Mouse (Mus musculus): ENCODE data around the gene Zfp128. TPM values are rescaled to one million over a fixed set of nuclear protein-coding genes. Genes with fewer than 3 reads are reported as not detected.
"Not testable (repeated sequence)": the region's sequence is repeated elsewhere in the genome, so short reads cannot be mapped to it uniquely, and the experiment has no call there.

Zfp128 gene
- polyA plus RNA-seq, 1 experiment from 2014 or later: 4.7 TPM

GRCm38 (mm10) chr7:12905146-12905545 is 24.2 kb downstream of the Zfp128 start:
- H3K27ac ChIP-seq (ENCODE audit: low read depth): no peak overlapping the region
- ATAC-seq (ENCODE audit: insufficient read depth) (no peak), DNase-seq (no peak)
- no peak overlapping the region for H3K9ac ChIP-seq
- 91% methylated on average over 1 of the region's 1 CpGs for WGBS
- peaks cover 68% of the 10 kb centered on the region for H3K36me3 ChIP-seq (ENCODE audit: insufficient read depth)
- H3K4me2 ChIP-seq: no peak overlapping the region
- no peaks in the 10 kb centered on the region for H3K4me1 ChIP-seq (ENCODE audit: insufficient read depth)
- no peak for TF ChIP-seq CTCF (IDR thresholded peaks at IDR 0.05; ENCODE audit: low read depth)
- no peaks in the 10 kb centered on the region for H3K9me3 ChIP-seq (ENCODE audit: low read depth, low read length)
- no peaks in the 10 kb centered on the region for H3K27me3 ChIP-seq (ENCODE audit: insufficient read depth, low read length)
- H3K4me3 ChIP-seq (ENCODE audit: low read depth, low read length): no peak overlapping the region

- H3K9ac ChIP-seq: peak overlapping the region; percentile 58
- H3K4me2 ChIP-seq: peak overlapping the region; percentile 63
- TF ChIP-seq CTCF (IDR thresholded peaks at IDR 0.05; ENCODE audit: low read depth): peak; percentile 68
- no peaks in the 10 kb centered on the region for H3K9me3 ChIP-seq (ENCODE audit: low read depth, low read length)
- no peaks in the 10 kb centered on the region for H3K27me3 ChIP-seq (ENCODE audit: insufficient read depth, low read length)
- peak overlapping the region; percentile 38; the same call in 1 of the 2 replicates for H3K4me3 ChIP-seq (ENCODE audit: low read depth, low read length)
- ATAC-seq (ENCODE audit: insufficient read depth) (peak; percentile 49), DNase-seq (peak; percentile 85)
- H3K36me3 ChIP-seq (ENCODE audit: insufficient read depth): peaks cover 47% of the 10 kb centered on the region
- H3K4me1 ChIP-seq (ENCODE audit: insufficient read depth): no peaks in the 10 kb centered on the region
- H3K27ac ChIP-seq (ENCODE audit: low read depth): peak overlapping the region; percentile 89
- whole genome bisulfite sequencing: 35% methylated on average over 7 of the region's 7 CpGs
Measured at GRCm38 (mm10) chr7:12909498-12909962, 28.6 kb downstream of the Zfp128 start.

GRCm38 (mm10) chr7:12910181-12910668 is 29.2 kb downstream of the Zfp128 start:
- peak; percentile 87 for ATAC-seq (ENCODE audit: insufficient read depth)

GRCm38 (mm10) chr7:12913556-12913955 is 32.6 kb downstream of the Zfp128 start:
- H3K4me2 ChIP-seq: no peak overlapping the region
- peak; percentile 61 for DNase-seq
- no peak overlapping the region for H3K9ac ChIP-seq
- TF ChIP-seq CTCF (IDR thresholded peaks at IDR 0.05; ENCODE audit: low read depth): peak; percentile 54
- H3K36me3 ChIP-seq (ENCODE audit: insufficient read depth): peaks cover 8% of the 10 kb centered on the region; the same call in 1 of the 2 replicates
- H3K4me1 ChIP-seq (ENCODE audit: insufficient read depth): no peaks in the 10 kb centered on the region
- no peaks in the 10 kb centered on the region for H3K9me3 ChIP-seq (ENCODE audit: low read depth, low read length)
- no peak overlapping the region for H3K27ac ChIP-seq (ENCODE audit: low read depth)
- H3K4me3 ChIP-seq (ENCODE audit: low read depth, low read length): no peak overlapping the region
- ATAC-seq (ENCODE audit: insufficient read depth): no peak
- H3K27me3 ChIP-seq (ENCODE audit: insufficient read depth, low read length): no peaks in the 10 kb centered on the region

More at GRCm38 (mm10) chr7:12910181-12910668, 29.2 kb downstream of the Zfp128 start:
- Histone ChIP-seq H3K4me2 (peak overlapping the region; percentile 63), H3K36me3 (ENCODE audit: insufficient read depth) (peaks cover 40% of the 10 kb centered on the region), H3K4me1 (ENCODE audit: insufficient read depth) (no peaks in the 10 kb centered on the region), H3K4me3 (ENCODE audit: low read depth, low read length) (peak overlapping the region; percentile 38), H3K9me3 (ENCODE audit: low read depth, low read length) (no peaks in the 10 kb centered on the region), H3K27me3 (ENCODE audit: insufficient read depth, low read length) (no peaks in the 10 kb centered on the region), H3K27ac (ENCODE audit: low read depth) (peak overlapping the region; percentile 89), H3K9ac (peak overlapping the region; percentile 58)
- 10% methylated on average over 19 of the region's 19 CpGs for WGBS
- peak; percentile 82 for DNase-seq
- no peak for TF ChIP-seq CTCF (IDR thresholded peaks at IDR 0.05; ENCODE audit: low read depth)

GRCm38 (mm10) chr7:12920495-12920894 is 39.5 kb downstream of the Zfp128 start:
- not testable (repeated sequence) for DNase-seq; H3K4me2 ChIP-seq; H3K4me1 ChIP-seq (ENCODE audit: insufficient read depth); H3K27me3 ChIP-seq (ENCODE audit: insufficient read depth, low read length); H3K4me3 ChIP-seq (ENCODE audit: low read depth, low read length); ATAC-seq (ENCODE audit: insufficient read depth); H3K27ac ChIP-seq (ENCODE audit: low read depth); H3K9ac ChIP-seq; H3K9me3 ChIP-seq (ENCODE audit: low read depth, low read length)
- H3K36me3 ChIP-seq (ENCODE audit: insufficient read depth): peaks cover 27% of the 10 kb centered on the region
- 76% methylated on average over 7 of the region's 8 CpGs for WGBS

- peaks cover 35% of the 10 kb centered on the region for H3K36me3 ChIP-seq (ENCODE audit: insufficient read depth)
- 2% methylated on average over 3 of the region's 3 CpGs for WGBS
- no peaks in the 10 kb centered on the region for H3K9me3 ChIP-seq (ENCODE audit: low read depth, low read length)
- H3K4me1 ChIP-seq (ENCODE audit: insufficient read depth): peaks cover 9% of the 10 kb centered on the region
- peak overlapping the region; percentile 62 for H3K4me2 ChIP-seq
- DNase-seq (no peak), ATAC-seq (ENCODE audit: insufficient read depth) (no peak; the same call in 1 of the 2 replicates)
- peak overlapping the region; percentile 91 for H3K4me3 ChIP-seq (ENCODE audit: low read depth, low read length)
- H3K27me3 ChIP-seq (ENCODE audit: insufficient read depth, low read length): no peaks in the 10 kb centered on the region
- TF ChIP-seq CTCF (IDR thresholded peaks at IDR 0.05; ENCODE audit: low read depth): no peak
- peak overlapping the region; percentile 94 for H3K27ac ChIP-seq (ENCODE audit: low read depth)
- H3K9ac ChIP-seq: peak overlapping the region; percentile 62
Measured at GRCm38 (mm10) chr7:12921318-12921704, 40.3 kb downstream of the Zfp128 start.

- H3K4me3 ChIP-seq (ENCODE audit: low read depth, low read length): peak within 1 kb of the TSS; percentile 91
- H3K36me3 ChIP-seq (ENCODE audit: insufficient read depth): peaks cover 41% of the 10 kb centered on the region
- peak; percentile 85 for TF ChIP-seq CTCF (IDR thresholded peaks at IDR 0.05; ENCODE audit: low read depth)
- no peaks in the 10 kb centered on the region for H3K9me3 ChIP-seq (ENCODE audit: low read depth, low read length)
- peak within 1 kb of the TSS; percentile 97 for H3K4me2 ChIP-seq
- H3K27ac ChIP-seq (ENCODE audit: low read depth): peak within 1 kb of the TSS; percentile 94
- WGBS: under 1% methylated on average over 55 of the region's 55 CpGs
- DNase-seq (peak; percentile 100), ATAC-seq (ENCODE audit: insufficient read depth) (peak; percentile 98)
- H3K27me3 ChIP-seq (ENCODE audit: insufficient read depth, low read length): no peaks in the 10 kb centered on the region
- H3K9ac ChIP-seq: peak within 1 kb of the TSS; percentile 75
- H3K4me1 ChIP-seq (ENCODE audit: insufficient read depth): peaks cover 9% of the 10 kb centered on the region
Measured at GRCm38 (mm10) chr7:12921705-12922465, 40.9 kb downstream of the Zfp128 start, which contains the start of gene Rps5. Gene Rps5, plus strand, starts transcription at chr7:12922290.

Data from lung, embryonic 14.5 days (tissue).